Mouse (Mus musculus) lung, postnatal 4 days (tissue): ENCODE data around the gene Irgc1.

Experiments
- DNase-seq, 2 experiments: peaks; one replicate each; pipeline ENCODE4 v3.0.0; 2021

Irgc1 gene

DNA sequence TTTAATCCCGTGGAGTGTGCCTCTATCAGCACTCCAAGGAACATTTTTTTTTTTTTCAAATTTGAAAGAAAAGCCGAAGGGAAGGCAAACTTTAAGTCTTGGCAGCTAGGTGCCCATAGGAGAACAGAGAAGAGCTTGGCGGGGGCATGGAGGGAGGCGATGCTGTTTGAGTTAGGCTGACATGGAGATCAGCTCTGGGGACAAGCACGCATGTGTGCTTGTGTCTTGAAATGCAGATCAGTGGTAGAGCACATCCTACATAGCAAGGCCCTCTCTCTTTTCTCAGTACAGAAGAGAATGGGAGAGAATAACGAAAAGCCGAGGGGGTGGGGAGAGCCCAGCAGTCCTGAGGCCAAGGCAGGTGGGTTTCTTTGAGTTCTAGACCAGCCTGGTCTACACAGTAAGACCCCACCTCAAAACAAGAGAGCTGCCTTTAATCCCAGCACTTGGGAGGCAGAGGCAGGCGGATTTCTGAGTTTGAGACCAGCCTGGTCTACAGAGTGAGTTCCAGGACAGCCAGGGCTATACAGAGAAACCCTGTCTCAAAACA lies 53.7 kb downstream of the Irgc1 start:
- no peak for DNase-seq

DNA sequence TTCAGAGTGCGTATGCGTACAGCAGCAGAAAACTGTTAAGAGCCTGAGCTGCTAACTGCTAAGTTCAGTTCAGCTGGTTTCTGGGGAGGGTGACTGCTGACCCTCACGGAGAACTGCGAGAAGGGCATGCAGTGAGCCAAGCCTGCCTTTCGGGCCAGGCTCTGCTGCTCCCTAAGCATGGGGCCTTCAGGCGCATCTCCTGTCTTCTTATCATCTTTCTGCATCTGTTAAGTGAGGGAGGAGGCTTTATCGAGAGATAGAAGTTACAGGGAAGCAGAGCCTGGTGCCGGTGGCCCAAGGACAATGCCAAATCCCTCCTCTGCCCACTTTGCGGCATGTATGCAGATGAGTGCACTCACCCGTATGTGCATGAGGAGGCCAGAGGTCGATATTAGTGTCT lies 55.3 kb downstream of the Irgc1 start:
- no peak for DNase-seq

DNA sequence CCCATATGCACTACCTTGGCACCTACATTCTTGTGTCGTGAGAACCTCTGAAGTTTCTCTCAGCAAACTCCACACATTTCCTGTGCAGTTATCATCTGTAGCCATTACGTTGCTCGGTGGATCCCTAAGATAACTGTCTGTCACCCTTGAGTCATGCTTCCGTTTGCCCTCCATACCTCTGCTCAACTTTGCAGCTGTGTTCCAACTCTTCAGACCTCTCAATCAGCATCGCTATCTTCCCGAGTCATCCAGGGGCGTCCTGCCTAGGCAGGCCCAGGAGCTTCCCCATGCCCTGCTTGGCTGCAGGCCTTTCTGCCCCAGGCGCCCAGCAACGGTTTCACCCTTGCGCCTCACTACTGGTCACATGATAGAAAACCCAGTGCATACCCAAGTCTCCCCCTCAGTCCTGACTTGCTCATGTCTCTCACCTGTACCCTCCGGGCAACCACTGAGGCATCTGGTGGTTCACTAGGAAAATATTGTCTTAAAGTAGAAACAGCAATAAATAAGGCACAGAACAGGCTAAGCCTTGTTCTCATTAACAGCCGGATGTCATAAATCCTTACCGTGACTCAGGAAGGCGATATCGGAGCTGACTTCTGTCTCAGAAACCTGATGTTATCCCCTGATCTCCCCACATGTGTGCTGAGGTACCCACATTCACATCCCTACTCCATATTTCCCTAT lies 57.5 kb downstream of the Irgc1 start:
- no peak for DNase-seq

DNA sequence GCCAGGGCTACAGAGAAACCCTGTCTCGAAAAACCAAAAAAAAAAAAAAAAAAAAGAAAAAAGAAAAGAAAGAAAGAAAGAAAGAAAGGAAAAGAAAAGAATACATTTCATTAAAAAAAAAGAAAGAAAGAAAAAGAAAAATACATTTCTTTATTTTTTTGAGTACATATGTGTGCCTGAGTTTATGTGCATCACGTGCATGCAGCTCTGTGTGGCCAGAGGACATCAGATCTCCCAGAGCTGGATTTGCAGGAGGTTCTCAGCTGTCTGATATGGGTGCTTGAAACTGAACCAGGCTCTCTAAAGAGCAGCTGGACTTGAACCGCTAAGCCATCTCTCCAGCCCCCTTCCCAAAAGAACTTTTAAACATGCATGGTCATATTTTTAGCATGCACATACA lies 58.0 kb downstream of the Irgc1 start:
- DNase-seq = no peak

DNA sequence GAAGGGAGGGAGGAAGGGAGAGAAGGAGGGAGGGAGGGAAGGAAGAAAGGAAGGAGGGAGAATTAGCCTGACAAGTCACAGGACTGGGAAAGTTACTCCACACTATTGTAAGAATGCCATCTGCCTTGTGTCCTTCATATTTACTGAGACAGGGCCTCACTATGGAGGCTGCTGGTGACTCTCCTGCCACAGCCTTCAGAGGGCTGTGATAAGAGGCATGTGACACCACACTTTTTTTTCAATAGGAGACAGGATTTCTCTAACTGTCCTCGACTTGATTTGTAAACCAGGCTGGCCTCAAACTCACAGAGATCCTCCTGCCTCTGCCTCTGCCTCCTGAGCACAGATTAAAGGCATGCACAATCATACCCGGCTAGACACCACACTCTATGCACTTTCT lies 60.4 kb downstream of the Irgc1 start:
- no peak for DNase-seq

DNA sequence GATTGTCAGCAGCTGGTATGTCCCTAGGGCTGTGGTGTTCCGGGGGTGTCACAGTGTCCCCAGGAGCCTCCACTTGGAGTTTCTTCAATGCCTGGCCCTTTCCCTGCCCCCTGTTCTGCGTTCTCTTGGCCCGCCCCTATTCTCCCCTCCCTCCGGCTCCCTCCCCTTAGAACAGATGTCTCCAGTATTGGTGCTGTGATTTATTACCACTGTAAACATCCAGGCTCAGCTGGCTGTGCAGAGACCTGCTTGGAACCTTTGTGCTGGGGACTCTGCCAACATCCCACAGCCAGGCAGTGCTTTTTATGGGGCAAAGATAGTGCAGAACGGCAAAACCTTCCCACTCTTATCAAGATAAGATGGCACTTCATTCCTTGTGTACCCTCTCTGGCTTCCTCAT lies 61.0 kb downstream of the Irgc1 start:
- no peak for DNase-seq

DNA sequence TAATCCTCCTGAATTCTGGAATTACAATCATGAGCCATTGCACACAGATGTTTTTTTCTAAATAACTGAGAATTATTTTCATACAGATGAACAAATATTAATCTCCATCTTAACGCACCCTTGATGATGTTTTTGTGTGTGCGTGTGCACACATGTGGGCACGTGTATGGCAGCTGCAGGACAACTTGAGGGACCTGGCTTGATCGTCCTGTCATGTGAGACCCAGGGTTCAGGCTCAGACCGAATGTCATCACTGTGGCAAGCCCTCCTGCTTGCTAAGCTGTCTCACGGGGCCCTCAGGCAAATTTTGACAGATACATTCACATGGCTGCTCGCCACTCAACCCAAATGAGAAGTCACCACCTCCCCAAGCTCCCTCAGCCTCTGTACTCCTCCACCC lies 61.6 kb downstream of the Irgc1 start:
- no peak for DNase-seq

DNA sequence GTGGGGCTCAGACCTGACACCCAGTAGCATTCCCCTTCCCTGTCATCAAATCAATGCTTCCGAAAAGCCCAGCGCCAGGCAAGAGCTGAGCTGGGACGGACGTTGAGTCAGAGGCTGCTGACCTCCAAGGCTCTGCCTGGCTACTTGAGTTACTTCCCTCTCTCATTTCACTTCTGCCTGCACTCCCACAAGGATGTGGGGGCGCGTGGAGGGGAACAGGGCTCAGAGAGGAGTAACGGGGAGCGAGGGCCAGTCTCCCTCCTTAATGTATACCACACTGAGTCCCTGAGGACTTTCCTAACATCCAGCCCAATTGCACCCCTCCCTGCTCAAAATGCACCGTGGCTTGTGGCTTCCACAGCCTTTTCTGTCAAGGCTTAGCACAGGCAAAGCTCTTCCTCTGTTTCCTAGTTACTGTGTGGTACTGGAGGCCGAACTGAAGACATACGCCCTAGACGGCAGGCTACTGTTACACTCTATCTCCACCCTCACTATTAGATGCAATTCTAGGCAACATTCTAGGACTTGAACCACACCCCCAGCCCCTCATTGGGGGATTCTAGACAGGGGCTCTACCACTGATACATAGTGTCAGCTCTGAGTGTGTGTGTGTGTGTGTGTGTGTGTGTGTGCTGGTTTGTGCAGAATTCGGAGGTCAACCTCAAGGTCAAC lies 62.4 kb downstream of the Irgc1 start:
- no peak for DNase-seq

DNA sequence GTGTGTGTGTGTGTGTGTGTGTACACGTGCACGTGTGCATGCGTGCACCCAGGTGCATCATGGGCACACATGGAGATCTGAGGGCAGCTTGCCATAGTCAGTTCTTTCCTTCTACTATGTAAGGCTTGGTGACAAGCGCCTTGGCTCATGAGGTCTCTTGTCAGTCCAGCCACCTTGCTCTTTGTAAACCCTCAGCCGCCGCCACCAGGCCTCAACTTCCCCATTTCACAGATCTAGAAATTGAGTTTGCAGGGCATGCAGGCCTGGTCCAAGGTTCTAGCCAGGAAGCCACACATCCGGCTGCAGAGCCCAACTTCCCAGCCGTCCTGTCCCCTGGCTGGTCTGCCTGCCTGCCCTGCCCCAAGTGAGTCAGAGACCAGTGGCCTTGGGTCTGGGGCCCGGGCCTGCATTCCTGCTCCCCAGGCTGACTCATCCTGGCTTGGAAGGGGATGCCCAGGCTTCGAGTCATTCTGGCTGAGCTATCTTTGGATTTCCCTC lies 65.0 kb downstream of the Irgc1 start:
- DNase-seq = peak; percentile 35 to 38

DNA sequence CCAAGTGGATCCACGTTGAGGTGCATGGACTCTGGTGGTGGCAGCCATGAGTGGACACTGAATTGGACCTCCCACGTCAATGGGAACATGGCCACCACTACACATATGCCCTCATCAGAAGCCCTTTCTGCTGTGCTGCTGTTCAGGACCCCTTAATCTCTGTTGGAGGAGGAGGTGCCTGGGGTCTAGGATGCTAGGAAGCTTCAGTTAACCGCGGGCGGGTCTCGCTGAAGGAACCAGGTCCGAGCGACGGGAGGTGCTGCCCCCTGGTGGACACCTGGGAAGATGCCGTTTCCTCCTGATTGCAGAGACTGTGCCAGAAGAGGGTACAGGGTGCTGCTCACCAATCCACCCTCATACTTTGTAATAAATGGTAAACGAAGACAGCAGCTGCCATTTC lies 67.3 kb downstream of the Irgc1 start:
- peak; percentile 49 to 82 for DNase-seq

DNA sequence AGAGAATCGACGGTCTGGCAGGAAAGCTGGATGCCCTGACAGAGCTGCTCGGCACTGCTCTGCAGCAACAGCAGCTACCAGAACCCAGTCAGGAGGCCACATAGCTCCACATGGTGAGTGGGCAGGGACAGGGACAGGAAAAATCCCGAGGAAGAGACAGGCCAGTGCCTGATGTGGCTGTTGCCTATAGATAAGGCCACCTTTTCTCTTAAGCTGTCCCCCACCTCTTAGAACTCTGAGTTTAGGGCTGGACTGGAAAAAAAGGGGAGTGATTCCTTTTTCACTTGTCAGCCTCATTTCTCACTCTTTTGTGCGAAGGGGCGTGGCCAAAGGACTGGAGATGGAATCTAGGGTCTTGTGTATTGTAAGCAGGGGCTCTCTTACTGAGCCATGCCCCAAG lies 68.0 kb downstream of the Irgc1 start:
- no peak for DNase-seq

DNA sequence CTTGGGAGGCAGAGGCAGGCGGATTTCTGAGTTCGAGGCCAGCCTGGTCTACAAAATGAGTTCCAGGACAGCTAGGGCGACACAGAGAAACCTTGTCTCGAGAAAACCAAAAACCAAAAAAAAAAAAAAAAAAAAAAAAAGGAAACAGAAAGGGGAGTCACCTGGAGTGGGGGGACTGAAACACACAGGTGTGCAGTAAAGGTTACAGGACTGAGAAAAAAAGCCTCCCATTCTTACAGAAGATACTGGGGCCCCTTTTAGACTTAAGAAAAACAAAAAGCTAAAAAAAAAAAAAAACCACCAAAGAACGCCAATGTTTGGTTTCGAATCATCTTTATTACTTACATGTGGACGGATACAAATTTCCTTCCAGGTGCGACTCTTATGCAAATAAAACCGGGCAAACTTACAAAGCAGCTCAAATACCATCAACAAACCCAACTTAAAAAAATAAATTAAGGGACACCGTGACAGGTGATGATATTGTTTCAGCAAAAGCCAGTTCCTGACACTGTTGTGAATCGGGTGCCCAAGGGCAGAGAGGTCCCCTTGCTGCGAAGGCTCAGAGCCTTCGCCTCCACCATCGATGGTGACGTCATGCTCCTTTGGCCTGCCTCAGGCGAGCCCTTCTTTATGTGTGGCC lies 69.2 kb downstream of the Irgc1 start:
- DNase-seq = no peak
